Mouse (Mus musculus): Measurements from ENCODE around the gene Itpk1. TPM values are rescaled to one million over a fixed set of nuclear protein-coding genes. Genes with fewer than 3 reads are reported as not detected.

Itpk1 gene
- polyA plus RNA-seq, 1 experiment, result 34.2 TPM

- no peaks in the 10 kb centered on the region for H3K27me3 ChIP-seq (ENCODE audit: control insufficient read depth, insufficient read depth, low read length)
- WGBS, result 98% methylated on average over 7 of the region's 7 CpGs
- H3K36me3 ChIP-seq (ENCODE audit: control insufficient read depth, insufficient read depth, low read length), result 0 out of 2 replicates have a peak, but pooled peaks cover 3% of the 10 kb centered on the region
- DNase-seq, result no peak
- H3K4me1 ChIP-seq (replicated peaks; ENCODE audit: control insufficient read depth, insufficient read depth, low read length), result peaks cover 10% of the 10 kb centered on the region
- H3K27ac ChIP-seq (ENCODE audit: control insufficient read depth, insufficient read depth, low read length), result no peak overlapping the region
- TF ChIP-seq CTCF (IDR thresholded peaks at IDR 0.05; ENCODE audit: borderline replicate concordance, control insufficient read depth, extremely low read depth, insufficient read depth, low read length, poor library complexity) (no peak), POLR2A (IDR thresholded peaks at IDR 0.05; ENCODE audit: control insufficient read depth, extremely low read depth, insufficient read depth, low read length, poor library complexity) (no peak)
- no peak overlapping the region for H3K4me3 ChIP-seq (ENCODE audit: control insufficient read depth, insufficient read depth, low read length)
These were observed 37.3 kb upstream of the Itpk1 start for GRCm38 (mm10) chr12:102742056-102742455.

DNA sequence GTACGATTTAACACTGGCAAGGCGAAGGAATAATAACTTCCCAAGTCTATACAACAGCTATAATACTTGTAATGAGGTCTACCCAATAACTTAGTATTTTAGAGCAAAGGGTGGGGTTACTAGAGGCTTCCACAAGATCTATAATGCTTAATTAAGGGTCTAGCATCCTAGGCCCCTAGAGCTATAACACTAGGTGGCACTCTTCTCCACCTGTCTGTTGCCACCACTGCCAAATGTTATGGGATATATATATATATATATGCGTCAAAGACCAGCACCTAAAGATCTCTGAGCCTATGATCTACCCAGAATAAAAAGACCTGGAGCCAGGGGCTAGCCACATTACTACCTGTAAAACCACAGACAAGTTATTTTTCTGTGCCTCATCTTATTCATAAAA, 35.6 kb upstream of the Itpk1 start:
- DNase-seq, result peak; percentile 51
- H3K36me3 ChIP-seq (ENCODE audit: control insufficient read depth, insufficient read depth, low read length), result no peaks in the 10 kb centered on the region
- peaks cover 8% of the 10 kb centered on the region for H3K4me1 ChIP-seq (replicated peaks; ENCODE audit: control insufficient read depth, insufficient read depth, low read length)
- no peak overlapping the region for H3K27ac ChIP-seq (ENCODE audit: control insufficient read depth, insufficient read depth, low read length)
- no peaks in the 10 kb centered on the region for H3K27me3 ChIP-seq (ENCODE audit: control insufficient read depth, insufficient read depth, low read length)
- no peak overlapping the region for H3K4me3 ChIP-seq (ENCODE audit: control insufficient read depth, insufficient read depth, low read length)
- WGBS, result 67% methylated on average over 3 of the region's 3 CpGs
- TF ChIP-seq POLR2A (IDR thresholded peaks at IDR 0.05; ENCODE audit: control insufficient read depth, extremely low read depth, insufficient read depth, low read length, poor library complexity), result no peak
- TF ChIP-seq CTCF (IDR thresholded peaks at IDR 0.05; ENCODE audit: borderline replicate concordance, control insufficient read depth, extremely low read depth, insufficient read depth, low read length, poor library complexity), result no peak

DNA sequence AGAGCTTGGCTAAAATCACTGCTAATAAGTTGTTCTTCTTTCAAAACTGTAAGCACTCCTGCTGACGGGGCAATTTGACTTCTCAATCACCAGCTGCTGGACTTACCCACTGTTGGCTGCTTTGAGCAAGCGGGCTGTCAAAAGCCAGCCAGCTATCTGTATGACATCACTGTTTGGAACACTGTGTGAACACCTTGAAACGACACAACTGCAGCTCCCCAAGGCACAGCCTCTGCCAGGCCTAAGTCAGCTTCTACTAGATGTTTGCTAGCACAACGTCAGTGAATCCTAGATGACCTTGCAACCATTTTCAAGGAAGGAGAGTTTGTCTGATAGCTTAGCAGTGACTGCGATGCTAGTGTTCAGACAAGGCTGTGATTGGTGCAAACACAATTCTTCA, 34.4 kb upstream of the Itpk1 start:
- WGBS, result 92% methylated on average over 5 of the region's 5 CpGs
- Histone ChIP-seq H3K27me3 (ENCODE audit: control insufficient read depth, insufficient read depth, low read length) (no peaks in the 10 kb centered on the region), H3K4me1 (replicated peaks; ENCODE audit: control insufficient read depth, insufficient read depth, low read length) (peaks cover 5% of the 10 kb centered on the region), H3K36me3 (ENCODE audit: control insufficient read depth, insufficient read depth, low read length) (no peaks in the 10 kb centered on the region), H3K27ac (ENCODE audit: control insufficient read depth, insufficient read depth, low read length) (no peak overlapping the region), H3K4me3 (ENCODE audit: control insufficient read depth, insufficient read depth, low read length) (no peak overlapping the region)
- no peak for DNase-seq
- TF ChIP-seq CTCF (IDR thresholded peaks at IDR 0.05; ENCODE audit: borderline replicate concordance, control insufficient read depth, extremely low read depth, insufficient read depth, low read length, poor library complexity) (no peak), POLR2A (IDR thresholded peaks at IDR 0.05; ENCODE audit: control insufficient read depth, extremely low read depth, insufficient read depth, low read length, poor library complexity) (no peak)

DNA sequence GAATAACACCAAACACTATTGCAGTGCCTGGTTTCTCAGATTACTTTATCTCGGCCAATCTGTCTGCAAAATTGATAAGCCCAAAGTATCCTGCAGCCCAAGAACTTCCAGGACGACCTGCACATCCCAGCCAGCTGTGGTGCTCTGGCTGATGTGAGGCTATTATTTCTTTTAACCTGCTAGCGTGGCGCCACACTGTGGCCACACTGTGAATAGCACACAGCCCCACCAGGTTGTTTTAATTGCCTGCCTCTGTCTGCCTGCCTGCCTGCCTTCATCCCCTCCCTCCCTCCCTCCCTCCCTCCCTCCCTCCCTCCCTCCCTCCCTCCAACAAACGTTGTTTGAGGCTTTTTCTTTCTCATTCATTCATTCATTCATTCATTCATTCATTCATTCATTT, 28.7 kb upstream of the Itpk1 start:
- peak; percentile 79; the same call in 1 of the 2 replicates for TF ChIP-seq CTCF (IDR thresholded peaks at IDR 0.05; ENCODE audit: borderline replicate concordance, control insufficient read depth, extremely low read depth, insufficient read depth, low read length, poor library complexity)
- no peak for TF ChIP-seq POLR2A (IDR thresholded peaks at IDR 0.05; ENCODE audit: control insufficient read depth, extremely low read depth, insufficient read depth, low read length, poor library complexity)
- H3K4me3 ChIP-seq (ENCODE audit: control insufficient read depth, insufficient read depth, low read length), result no peak overlapping the region
- peak; percentile 60 for DNase-seq
- 17% methylated on average over 4 of the region's 5 CpGs for WGBS
- no peaks in the 10 kb centered on the region for H3K27me3 ChIP-seq (ENCODE audit: control insufficient read depth, insufficient read depth, low read length)
- no peaks in the 10 kb centered on the region for H3K36me3 ChIP-seq (ENCODE audit: control insufficient read depth, insufficient read depth, low read length)
- H3K4me1 ChIP-seq (replicated peaks; ENCODE audit: control insufficient read depth, insufficient read depth, low read length), result peaks cover 8% of the 10 kb centered on the region
- H3K27ac ChIP-seq (ENCODE audit: control insufficient read depth, insufficient read depth, low read length), result no peak overlapping the region

DNA sequence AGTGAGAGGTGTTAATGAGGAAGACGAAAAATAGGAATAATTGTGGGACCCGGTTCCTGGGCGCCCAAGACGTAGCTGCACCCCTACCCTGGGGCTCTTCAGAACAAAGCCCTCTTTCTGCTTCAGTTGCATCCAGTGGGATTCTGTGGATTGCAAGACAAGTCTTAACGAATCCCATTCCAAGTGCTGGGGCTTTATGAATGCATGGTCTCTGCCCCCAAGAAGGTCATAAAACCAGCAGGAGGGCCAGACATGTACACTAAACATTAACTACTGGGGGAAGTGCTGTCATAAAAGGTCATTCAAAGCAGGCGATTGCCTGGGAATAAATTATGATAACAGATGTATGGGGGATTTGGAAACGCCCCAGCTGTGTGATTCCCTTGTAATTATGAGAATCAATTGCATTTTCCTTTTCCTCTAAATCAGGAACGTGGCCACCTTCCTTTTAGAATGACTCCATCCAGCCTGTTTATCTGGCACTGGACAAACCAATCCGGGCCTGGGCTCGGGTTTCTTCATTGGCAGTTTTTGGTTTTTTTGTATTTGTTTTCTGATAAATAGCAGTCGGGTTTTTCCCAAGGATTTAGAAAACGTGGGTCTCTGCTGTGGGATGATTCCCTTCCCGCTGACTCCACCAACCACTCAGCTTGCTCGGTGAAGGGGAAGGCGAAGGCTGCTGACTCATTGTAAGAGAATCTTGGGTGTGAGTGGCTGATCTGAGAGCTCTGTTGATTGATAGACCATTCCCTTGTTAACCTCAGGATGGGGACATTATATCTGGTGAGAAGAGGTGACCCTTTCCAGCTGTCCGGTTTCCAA, 26.3 kb upstream of the Itpk1 start:
- TF ChIP-seq POLR2A (IDR thresholded peaks at IDR 0.05; ENCODE audit: control insufficient read depth, extremely low read depth, insufficient read depth, low read length, poor library complexity), result no peak
- TF ChIP-seq CTCF (IDR thresholded peaks at IDR 0.05; ENCODE audit: borderline replicate concordance, control insufficient read depth, extremely low read depth, insufficient read depth, low read length, poor library complexity), result no peak
- 71% methylated on average over 16 of the region's 16 CpGs for WGBS
- no peak overlapping the region for H3K27ac ChIP-seq (ENCODE audit: control insufficient read depth, insufficient read depth, low read length)
- H3K4me1 ChIP-seq (replicated peaks; ENCODE audit: control insufficient read depth, insufficient read depth, low read length), result peaks cover 8% of the 10 kb centered on the region
- H3K36me3 ChIP-seq (ENCODE audit: control insufficient read depth, insufficient read depth, low read length), result no peaks in the 10 kb centered on the region
- H3K4me3 ChIP-seq (ENCODE audit: control insufficient read depth, insufficient read depth, low read length), result no peak overlapping the region
- no peak for DNase-seq
- no peaks in the 10 kb centered on the region for H3K27me3 ChIP-seq (ENCODE audit: control insufficient read depth, insufficient read depth, low read length)

DNA sequence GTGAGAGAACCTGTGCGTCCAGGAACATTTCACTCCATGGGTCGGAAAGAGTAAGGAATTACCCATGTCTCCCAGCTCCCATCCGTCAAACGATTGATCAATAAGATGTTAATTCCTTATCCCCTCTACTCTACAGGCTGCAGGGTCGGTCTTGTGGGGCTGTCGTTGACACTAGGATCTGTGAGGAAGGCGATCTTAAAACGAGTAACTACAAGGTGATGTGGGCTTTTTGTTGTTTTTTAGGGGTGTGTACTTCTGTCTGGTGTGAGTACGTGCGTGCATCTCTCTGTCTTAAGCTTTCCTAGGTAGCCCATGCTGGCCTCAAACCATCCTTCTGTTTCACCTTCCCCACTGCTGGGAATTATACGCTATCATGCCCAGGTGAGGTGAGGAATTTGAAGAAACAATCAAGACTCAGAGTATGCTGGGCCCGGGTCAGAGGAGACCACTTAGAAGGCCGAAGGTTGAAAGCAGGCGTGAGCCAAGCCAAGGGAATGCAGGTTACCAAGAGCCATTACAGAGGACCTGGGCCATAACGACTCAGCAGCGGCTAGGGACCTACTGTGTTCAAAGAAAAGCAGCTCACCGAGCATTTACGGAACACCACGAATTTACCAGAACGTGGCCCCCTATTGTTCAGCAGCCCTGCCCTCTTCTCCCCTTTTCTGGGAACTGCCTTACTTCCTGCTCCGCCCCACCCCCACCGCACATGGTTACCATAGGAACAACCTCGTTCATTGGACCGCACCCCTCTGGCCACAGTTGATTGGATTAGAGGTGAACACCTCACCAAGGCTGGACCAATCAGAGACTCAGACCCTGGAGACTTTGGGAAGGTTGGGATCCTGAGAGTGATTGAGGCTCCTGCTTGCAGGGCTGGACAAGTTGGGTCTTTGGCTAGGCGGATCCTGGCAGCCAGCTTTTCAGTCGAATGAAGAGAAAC, 25.4 kb upstream of the Itpk1 start:
- WGBS, result 55% methylated on average over 26 of the region's 26 CpGs
- no peak overlapping the region for H3K4me3 ChIP-seq (ENCODE audit: control insufficient read depth, insufficient read depth, low read length)
- TF ChIP-seq POLR2A (IDR thresholded peaks at IDR 0.05; ENCODE audit: control insufficient read depth, extremely low read depth, insufficient read depth, low read length, poor library complexity), result no peak
- TF ChIP-seq CTCF (IDR thresholded peaks at IDR 0.05; ENCODE audit: borderline replicate concordance, control insufficient read depth, extremely low read depth, insufficient read depth, low read length, poor library complexity), result no peak
- no peaks in the 10 kb centered on the region for H3K36me3 ChIP-seq (ENCODE audit: control insufficient read depth, insufficient read depth, low read length)
- peak overlapping the region; percentile 26; the same call in 1 of the 2 replicates for H3K27ac ChIP-seq (ENCODE audit: control insufficient read depth, insufficient read depth, low read length)
- peaks cover 8% of the 10 kb centered on the region for H3K4me1 ChIP-seq (replicated peaks; ENCODE audit: control insufficient read depth, insufficient read depth, low read length)
- no peaks in the 10 kb centered on the region for H3K27me3 ChIP-seq (ENCODE audit: control insufficient read depth, insufficient read depth, low read length)
- peak; percentile 35 for DNase-seq
